Mouse (Mus musculus) spleen, adult 18-20 months (tissue): ENCODE measurements at regions not wholly inside any gene's neighbourhood (a gene's known extent, or its start where the extent isn't known, plus 50 kb on each side); places are given as distances from the start of the nearest gene placed in this dataset.

Experiments used
- DNase-seq, 2 experiments: peaks; one replicate each; pipeline ENCODE4 v3.0.0; 2022; ENCODE audit warnings: mixed read lengths in 2 of 2

DNA sequence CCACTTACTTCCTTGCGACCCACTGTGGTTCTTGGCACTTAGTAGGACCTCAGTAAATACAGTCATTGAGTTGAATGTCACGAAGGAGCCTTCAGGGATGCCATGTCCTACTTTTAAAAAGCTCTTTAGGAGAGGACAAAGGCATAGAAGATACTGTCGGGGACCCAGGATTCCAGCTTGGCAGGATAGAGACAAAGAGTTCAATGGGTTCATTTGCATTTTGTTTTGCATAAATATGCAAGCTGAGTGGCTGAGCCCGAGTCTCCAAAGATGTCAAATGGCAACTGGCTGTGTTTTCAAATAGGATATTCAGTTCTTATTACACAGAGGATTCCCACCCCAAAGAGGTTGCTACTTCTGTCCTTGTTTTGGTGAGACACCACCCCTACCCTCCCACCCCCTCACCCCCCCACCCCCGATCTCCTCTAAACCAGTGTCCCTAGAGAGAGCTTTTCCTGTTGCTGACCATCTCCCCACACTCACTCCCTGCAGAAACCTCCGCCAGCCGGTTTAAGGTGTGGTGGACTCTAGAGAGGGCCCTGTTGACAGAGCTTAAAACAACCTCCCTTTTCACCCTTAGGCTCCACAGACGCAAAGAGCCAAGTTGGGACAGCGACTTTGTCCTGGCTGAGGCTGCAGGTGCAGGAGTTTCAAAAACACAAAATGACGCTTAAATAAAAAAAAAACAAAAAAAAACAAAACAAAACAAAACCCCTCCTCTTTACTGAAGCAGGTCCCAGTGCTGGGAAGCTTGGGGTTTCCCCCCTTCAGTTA, 57.9 kb downstream of the Sox9 start:
- no peak for DNase-seq

DNA sequence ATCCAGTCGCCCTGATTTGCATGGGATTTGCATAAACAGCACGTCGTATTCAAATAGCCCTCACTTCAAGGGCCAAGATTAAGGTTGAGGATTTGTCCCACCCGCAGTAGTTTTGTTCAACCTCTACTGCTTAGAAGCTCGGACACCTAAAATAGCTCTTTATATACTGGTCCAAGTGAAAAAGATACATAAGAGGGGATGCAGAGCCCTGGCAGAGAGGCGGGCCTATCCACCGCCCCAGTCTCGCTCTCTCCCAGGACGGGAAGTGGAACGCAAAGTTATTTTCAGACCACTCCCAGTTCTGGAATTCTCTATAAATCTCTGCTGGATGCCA, 58.4 kb downstream of the Sox9 start:
- no peak for DNase-seq

DNA sequence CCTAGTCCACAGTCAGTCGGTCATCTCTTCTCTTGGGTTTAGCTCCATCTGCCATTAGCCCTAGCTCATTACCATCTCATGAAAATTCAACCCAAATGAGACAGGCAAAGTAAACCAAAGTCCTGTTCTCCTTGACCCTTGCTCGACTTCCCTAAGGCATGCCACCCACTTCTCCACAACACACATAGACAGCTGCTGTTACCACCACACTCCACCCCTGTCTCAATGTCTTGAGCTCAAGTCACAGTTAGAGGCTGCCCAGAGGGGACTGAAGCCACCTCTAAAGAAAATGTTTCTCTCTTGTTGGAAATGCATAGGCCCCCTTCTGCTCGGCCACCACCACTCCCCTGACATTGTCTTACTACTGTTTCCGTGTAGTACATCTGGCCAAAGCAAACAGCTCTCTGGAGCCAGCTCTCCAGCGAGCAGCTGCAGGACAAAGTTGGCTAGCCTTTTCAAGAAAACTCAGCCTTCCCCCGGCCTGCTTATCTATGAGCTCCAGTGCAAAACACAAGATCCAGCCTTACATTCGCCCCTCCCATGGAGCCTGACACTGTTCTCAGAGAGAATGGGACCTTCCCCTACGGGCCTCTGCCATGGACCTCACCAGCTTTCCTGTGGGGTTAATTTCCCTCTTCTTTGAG, 62.4 kb downstream of the Sox9 start:
- no peak for DNase-seq

DNA sequence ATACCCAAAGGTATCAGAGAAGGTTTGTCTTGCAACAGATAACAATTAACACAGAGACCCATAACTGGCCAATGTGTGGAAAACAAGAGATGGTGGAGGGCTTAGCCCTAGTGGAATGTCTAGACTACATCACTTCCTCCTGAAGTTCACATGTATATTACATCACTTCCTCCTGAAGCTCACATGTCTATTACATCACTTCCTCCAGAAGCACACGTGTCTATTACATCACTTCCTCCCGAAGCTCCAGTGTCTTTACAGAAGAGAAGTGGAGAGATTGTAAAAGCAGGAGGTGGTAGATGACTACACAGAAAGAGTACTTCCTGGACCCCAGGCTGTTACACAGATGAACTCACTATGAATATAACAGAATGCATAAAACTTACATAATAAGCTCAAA, 65.1 kb downstream of the Sox9 start:
- no peak for DNase-seq

DNA sequence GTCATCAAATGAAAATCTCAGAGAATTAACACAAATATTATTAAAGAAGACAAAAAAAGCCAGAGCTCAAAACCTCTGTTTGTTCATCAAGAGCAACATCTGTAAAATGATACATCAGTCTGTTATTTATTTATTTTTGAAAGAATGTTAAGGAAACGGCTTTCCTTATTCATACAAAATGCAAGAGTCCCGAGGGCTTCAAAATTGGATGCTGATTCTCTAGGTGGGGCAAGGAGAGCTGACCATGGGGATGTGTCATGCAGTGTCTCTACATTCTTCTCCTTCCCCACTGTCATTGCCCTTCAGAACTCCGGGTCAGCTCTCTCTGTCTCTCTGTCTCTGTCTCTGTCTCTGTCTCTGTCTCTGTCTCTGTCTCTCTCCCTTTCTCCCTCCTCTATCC, 65.8 kb downstream of the Sox9 start:
- no peak for DNase-seq

DNA sequence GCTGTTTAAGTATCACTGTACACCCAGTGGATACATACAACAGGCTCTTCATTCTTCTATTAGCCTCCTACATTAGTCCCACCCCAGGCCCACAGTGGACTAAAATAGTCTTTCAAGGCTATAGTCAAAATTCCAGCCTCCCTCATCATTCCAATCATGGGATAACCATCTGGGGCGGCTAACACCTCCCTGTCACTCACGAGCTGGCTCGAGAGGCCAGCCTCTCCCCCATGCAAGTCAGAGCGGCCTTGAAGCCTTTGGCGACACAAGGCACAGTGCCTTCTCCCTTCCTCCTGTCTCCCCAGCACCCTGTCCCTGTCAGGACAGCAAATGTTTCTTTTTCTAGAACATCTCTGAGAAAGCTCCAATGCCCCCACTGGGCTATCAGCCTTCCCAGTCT, 68.0 kb downstream of the Sox9 start:
- DNase-seq: no peak

DNA sequence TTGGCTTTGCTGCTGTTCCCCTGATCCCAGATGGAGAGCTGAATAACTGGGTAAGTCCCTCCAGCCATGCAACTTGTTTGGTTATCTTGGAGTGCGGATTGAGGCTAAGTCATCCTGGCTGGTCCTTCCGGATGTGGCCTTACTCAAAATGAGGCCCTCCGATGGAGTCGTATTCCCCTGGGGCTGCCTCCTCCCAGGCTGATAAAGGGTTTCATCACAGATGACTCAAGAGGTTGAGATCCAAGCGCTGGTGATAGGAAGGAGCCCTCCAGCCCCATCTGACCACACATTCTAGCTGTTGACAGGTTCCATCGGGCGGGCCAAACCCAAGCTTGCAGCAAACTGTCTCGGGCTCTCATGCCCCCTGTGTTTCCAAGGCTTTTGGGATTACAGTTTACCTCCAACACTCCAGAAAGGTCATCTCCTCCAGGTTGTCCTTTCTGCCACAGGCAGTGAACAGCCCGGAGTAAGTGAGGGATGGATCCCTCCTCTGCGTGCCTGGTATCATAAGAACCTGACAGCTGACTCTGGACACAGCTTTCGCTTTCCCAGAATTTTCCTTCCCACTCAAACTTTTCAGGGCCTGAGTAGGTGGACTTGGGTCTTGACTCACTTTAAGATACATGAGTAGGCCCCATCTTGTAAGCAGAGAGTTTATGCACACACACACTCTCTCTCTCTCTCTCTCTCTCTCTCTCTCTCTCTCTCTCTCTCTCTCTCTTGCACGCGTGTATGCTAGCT, 68.7 kb downstream of the Sox9 start:
- DNase-seq: no peak

DNA sequence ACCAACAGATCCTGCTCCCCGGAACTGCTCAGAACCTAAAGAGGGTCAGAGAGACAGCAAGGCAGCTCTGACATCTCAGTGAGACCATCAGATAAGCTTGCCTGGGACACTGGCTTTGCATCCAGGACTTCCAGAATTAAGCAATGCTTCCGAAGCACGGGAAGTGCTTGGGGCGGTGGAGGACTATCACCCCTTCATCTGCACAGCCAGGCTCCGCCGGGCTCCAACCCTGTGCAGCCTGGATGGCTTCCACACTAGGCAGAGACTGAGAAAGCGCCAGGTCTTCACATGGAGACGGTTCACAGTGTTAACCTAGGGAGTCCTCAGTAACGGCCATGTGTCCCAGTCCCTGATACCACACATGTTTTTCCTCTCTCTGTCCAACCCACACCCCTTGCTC, 69.3 kb downstream of the Sox9 start:
- DNase-seq: no peak

DNA sequence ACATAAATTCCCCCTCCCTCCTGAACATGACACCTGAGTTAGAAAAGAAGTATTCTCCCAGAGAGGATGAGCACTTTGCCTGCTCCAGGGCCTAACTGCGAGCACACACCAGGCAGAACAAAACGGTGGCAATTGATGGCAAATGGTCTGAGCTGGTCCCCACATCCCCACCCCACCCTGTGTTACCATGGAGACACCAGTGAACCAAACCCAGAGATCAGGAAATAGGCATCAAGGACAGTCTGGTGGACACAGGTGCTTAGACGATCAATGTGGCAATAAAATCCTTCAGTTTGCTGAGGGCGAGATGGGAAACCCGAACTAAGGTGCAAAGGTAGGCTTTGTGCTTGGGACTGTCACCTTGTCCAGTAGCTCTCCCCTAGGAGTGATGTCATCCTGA, 74.0 kb downstream of the Sox9 start:
- DNase-seq: no peak

DNA sequence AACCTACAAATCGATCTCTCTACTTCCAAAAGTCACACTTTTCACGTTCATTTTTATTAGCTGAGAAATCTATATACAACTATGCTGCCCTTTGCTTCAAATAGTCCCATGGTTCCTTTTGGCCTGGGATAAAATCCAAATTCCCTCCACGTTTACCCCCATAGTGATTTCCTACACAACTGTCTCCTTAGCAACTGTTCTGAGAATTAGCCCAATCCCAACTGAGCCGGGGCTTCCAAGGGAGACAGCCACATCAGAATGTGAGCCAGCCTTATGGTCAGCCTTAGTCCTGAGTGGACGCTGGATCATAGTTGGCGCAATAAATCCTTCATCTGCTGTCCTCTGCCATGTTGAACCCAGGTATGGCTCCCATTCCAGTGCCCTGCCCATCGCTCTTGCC, 77.3 kb downstream of the Sox9 start:
- DNase-seq: no peak

DNA sequence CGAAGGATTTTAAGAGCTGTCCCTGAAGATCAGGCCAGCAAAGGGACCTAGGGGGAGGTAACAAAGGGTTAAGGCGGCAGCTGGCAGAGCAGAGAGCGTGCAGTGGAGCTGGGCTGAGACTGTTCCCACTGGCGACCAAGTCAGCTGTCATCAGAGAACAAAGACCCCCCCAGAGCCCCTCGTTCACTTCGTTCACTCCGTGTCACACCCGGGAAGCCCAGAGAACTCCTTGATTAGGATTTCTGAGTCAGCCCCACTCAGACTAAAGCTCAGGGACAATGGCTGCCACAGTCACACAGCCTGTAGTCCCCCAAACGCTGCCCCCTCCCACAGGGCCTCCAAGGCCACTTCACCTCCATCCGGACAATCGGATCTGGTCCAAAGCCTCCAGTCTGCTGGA, 78.8 kb downstream of the Sox9 start:
- DNase-seq: no peak

DNA sequence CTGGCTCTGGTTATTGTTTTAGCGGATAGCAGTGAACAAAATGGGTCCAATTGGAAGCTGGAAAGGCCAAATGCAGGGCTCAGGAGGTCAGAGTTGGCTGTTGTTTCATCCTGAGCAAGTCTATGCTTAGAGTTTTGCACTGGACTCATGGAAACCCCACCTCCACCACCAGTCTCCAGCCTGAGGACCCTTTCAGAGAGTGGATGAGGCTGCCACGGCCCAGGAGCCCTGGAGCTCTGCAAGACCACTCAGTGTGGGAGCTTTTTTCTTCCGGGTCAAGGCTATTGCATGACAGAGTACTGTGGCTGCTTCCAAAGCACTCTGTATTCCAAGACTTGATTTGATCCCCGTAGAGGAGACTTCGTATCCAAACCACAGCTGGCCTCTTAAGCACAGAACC, 79.2 kb downstream of the Sox9 start:
- no peak for DNase-seq

DNA sequence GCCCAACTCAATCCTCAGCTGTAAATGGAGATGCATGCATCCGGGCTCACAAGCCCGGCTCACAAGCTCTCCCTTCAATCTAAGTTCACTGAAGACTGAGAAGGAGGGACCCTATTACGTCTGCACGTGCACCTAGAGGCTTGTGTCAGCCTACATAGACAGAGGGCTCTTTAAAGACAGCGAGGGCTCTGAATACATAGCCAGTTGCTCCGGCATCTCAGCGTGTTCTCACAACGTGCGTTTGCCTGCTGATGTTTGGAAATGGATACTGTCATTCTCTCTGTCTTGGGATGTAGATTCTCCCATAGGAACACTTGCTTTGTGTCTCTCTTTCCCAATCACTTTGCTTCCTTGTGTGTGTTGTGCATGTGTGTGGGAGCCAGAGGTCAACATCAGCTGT, 83.8 kb downstream of the Sox9 start:
- DNase-seq: no peak

DNA sequence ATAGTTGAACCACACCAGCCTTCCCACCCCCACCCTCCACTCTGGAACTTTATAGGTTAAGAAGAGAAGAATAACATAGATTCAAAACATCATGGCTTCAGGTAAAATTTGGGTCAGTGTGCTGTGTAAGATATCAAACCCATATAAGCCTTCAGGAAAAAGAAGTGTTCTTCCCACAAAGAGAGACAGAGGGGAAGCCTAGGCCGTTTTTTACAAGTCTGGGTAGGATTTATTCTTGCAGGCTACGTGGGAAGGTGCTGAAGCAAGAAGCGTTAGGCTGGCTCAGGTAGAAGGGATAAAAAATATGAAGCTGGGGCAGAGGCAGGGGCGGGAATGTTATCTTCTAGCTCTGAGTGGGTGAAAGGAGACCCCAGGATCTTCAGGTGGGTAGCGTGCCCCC, 87.5 kb downstream of the Sox9 start:
- no peak for DNase-seq

DNA sequence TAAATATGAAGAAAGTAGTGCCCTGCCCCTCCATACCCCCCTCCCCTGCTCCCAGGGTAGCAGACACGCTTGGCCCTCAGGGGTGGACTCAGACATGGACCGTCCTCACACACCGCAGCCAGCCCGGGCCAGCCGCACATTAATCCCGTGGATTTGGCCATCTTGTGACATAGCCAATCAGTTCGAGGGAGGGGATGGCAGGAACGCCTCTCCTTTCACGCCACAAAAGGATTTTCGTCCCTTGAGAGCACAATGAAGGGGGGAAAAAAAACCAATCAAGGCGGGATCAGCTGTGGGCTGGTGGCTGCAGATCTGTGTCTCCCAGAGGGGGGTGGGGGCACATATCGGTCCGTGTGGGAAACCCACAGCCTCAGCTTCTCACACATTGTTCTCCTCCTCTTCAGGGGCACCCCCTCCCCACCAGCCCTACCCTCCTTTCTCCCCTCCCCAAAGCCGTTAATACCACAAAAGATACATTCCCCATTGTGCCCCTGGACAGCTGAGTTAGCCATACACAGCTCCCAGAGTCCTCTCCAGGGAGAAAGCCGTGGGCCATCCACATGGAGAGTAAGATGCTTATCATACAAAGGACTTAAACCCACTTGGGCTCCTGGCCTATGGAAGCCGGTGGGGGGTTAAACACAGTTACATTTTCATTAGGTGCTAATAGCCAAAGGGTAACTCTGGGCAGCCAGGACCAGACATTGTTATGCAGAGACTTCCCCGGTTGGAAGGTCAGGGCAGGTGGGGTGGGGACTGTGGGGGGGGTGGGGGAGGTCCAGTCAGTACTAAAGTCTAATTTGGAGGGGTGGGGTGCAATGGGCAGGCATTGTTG, 88.4 kb downstream of the Sox9 start:
- no peak for DNase-seq

DNA sequence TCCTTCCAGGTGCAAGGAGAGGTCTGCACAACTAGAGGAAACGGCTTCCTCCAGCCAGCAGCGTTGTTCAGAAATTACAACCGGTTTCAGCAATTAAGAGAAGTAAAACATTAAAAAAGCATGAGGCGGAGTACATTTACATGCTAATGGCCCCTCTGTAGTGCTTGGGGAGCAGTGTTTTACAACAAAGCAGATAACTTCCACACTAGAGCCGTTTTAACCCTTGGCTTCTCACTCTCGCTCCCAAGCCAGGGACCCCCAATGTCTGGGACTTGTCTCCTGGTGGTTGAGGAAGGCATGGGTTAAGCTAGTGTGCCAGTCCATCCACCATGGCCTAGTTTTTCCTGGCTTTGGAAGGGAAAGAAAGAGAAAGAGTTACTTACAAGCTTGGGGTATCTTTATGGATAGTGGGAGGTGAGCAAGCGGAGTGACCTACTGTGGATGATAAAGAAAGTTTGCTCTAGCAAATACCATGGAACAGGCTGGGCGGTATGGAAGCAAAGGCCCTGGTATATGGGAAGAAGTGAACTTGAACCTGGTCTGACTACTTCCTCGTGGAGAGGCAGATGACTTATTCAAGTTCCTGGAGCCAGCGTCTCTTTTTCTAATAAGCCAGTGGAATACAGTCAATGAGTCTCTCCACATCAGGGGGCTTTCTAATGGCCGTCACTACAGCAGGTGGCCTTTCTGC, 90.8 kb downstream of the Sox9 start:
- no peak for DNase-seq

DNA sequence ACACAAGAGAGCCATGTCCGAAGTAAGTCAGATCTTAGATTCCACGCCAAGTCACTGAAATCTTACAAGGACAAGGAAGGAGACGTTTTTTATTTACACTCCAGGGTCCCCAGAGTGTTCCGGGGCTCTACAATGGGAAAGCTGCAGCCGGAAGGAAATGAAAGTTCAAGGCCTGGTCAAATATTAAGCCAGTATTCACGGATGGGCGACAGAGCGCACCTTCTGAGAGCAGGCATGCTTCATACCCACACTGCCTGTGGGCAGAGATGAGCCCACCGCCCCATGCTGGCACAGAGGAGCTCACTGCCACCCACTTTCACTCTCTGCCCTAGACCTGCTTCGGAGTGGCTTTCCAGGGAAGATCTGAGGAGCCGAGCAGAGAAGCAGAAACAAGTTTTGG, 92.2 kb downstream of the Sox9 start:
- DNase-seq: no peak

DNA sequence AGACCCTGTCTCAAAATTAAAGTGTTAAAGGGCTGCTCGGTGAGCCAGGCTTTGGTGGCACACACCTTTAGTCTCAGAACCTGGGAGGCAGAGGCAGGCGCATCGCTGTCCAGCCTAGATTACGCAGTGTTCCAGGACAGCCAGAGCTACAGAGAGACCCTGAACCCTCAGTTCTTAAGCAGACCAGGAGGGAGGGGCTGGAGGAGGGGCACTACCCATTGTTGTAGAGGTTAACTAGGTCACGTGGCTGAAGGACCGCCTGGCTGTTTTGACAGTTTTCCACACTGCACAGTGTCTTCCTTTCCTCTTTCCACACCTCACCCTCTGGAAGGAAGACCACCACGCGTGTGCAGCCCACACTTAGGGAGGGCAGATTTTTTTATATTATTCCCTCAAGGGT, 94.2 kb downstream of the Sox9 start:
- DNase-seq: no peak

DNA sequence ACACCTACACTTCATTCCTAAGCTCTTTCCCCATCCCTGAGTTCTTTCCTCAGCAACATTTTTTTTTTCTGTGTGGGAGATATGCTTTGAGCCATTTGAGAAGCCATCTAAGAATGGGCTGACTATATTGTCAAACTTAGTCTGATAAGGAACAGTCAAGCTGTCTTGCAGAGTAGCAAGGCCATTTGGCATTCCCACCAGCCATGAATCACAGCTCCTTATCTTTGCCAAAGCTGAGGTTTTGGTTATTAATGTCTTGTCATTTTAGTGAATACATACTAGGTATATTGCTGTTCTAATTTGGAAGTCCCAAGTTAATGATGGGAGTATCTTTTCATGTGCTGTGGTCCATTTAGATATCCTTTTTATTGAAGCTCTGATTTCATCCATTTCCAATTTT, 96.4 kb downstream of the Sox9 start:
- DNase-seq: no peak

DNA sequence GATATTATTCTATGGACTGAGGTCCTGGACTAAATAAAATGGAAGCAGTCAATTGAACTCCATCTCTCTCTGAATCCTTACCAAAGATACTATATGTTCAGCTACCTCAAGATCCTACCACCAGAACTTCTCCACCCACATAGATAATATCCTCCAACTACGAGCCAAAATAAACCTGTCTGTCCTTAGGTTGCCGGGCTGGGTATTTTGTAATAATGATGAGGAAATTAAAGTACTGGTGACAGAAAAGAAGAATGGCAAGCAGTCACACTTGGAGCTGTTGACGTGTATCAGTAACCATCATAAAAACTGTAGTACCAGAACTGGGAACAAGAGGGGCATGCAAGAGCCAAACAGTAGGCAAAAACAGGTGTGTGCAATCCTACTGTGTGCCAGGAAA, 98.7 kb downstream of the Sox9 start:
- DNase-seq: no peak

DNA sequence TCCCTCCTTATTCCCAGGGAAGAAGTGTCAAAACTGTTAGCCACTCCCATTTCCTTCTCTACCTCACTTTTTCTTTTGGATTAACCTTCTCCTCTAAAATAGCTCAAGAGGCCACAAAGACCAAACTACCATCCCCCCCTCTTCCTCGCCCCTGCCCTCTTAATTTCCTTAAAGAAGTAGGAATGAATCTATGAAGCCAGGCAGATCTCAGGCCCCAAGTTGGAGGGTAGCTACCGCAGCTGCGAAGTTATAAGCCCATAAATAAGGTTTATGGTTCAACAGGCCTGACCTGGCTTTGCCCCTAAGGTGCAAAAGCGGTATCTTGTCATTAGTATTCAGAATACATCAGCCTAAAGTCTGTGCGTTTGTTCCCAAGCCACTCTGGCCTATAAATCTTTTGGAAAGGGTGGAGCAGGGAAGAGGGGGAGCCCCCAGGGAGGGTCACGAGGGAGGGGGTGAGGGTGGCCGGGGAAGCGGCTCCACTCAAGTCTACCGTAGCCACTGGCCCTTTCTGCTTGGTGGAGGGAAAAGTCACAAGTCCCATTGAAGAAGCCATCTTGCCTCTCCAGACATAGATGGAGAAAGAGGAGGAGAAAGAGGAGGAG, 103.4 kb downstream of the Sox9 start:
- DNase-seq: no peak

DNA sequence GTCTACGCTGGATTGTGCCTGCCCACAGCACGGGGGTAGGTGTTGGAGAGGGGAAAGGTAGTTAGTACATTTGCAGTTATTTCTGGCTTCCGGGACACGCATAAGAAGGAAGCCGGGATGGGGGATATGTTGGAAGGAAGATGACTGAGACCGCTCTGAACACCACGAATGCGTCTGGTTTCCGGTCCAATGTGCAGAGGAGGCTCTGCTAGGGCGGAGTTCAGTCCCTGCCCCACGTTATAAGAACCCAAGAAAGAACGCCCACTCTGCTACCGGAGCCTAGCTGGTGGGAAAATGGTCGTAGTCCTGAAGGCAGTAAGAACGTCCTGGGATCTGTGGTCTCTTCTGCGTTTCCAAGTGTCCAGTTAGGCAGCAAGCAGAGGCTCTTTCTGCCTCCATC, 104.1 kb downstream of the Sox9 start:
- DNase-seq: no peak
